Mouse (Mus musculus): ENCODE data around the gene Fam45a. TPM values are rescaled to one million over a fixed set of nuclear protein-coding genes. Genes with fewer than 3 reads are reported as not detected.
A peak's percentile ranks its signal among the peaks of the same experiment; 100 is the strongest.
"Not testable (repeated sequence)": the region's sequence is repeated elsewhere in the genome, so short reads cannot be mapped to it uniquely, and the experiment has no call there.

Gene Fam45a
- total and polyA plus RNA-seq, 2 experiments, result 6.4 to 23.9 TPM

DNA sequence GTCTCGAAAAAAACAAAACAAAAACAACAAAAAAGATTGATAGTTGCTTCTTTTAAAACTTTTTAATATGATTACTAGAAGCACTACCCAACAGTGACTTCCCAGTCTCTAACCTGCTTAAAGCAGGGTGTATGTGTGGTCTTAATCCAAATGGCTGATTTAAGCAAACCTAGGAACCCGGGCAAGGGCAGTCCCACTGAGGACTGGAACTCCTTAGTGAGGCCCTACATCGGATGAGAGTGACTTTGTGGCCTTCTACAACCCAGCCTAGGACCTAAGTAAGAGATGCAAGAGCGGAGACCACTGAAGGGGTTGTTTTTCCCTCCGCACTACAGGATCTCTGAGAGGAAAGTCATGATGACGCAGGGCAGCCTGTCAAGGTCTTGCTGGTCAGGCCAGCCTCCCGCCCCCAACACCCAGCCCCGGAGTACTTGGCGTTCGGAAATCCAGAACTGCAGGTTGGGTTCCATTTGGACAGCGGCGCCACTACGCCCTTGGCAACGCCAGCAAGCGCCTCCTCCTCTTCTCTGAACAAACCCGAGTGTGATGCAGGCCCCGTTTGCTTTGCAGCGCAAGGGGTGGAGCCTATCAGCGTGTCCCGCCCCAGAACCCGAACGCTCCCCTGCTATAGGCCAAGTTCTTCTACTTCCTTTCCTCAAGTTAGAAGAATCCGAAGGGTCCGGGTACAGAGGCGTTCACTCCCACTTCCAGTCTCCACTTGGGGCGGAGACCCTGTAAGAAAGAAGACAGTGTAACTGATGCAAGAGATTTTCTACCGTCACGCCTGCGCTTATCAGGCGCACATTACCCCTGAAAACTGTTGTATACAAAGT is 49.7 kb downstream of the Fam45a start, which contains the start of gene Sfxn4:
Gene Sfxn4, minus strand, starts transcription at position 612 of the 833 bp plus-strand sequence.
- WGBS, result 6% methylated on average over 30 of the region's 30 CpGs

DNA sequence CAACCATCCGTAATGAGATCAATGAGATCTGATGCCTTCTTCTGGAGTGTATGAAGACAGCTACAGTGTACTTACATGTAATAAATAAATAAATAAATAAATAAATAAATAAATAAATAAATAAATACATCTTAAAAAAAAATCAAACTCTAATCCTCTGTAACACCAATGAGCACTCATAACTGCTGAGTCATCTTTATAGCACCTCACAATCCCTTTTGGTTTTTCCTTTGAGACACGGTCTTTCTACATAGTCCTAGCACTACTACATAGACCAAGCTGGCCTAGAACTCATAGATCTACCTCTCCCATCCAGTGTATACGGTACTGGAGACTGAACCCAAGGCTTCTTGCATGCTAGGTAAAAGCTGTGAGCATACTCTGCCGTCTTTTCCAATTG is 54.8 kb downstream of the Fam45a start:
- H3K27me3 ChIP-seq (ENCODE audit: control insufficient read depth, insufficient read depth, low read length); H3K79me2 ChIP-seq (ENCODE audit: control insufficient read depth, insufficient read depth, low read length); H3K4me3 ChIP-seq (ENCODE audit: insufficient read depth, low read depth, low read length); H3K4me1 ChIP-seq (ENCODE audit: control insufficient read depth, insufficient read depth, low read length); H3K27ac ChIP-seq (replicated peaks; ENCODE audit: insufficient read depth, low read depth, low read length); H3K9ac ChIP-seq (ENCODE audit: low read depth, low read length); DNase-seq (ENCODE audit: extremely low read depth, low read depth, low spot score): not testable (repeated sequence)
- H3K36me3 ChIP-seq (ENCODE audit: control insufficient read depth, insufficient read depth, low read length), result peaks cover 49% of the 10 kb centered on the region
- WGBS, result 98% methylated on average over 4 of the region's 4 CpGs

More for the DNA sequence above, 49.7 kb downstream of the Fam45a start, which contains the start of gene Sfxn4:
- DNase-seq (ENCODE audit: extremely low read depth, low read depth, low spot score), result peak; percentile 83
- H3K4me1 ChIP-seq (ENCODE audit: control insufficient read depth, insufficient read depth, low read length), result no peaks in the 10 kb centered on the region; the same call in 1 of the 2 replicates
- TF ChIP-seq POLR2A (IDR thresholded peaks at IDR 0.05; ENCODE audit: extremely low read depth, insufficient read depth, low read length) (no peak), CTCF (IDR thresholded peaks at IDR 0.05; ENCODE audit: low read depth, low read length) (0 out of 2 replicates have a peak, but pooled peaks have one; percentile 8)
- H3K9ac ChIP-seq (ENCODE audit: low read depth, low read length), result peak within 1 kb of the TSS; percentile 72
- H3K4me3 ChIP-seq (ENCODE audit: insufficient read depth, low read depth, low read length), result peak within 1 kb of the TSS; percentile 53
- no peaks in the 10 kb centered on the region for H3K79me2 ChIP-seq (ENCODE audit: control insufficient read depth, insufficient read depth, low read length)
- peak within 1 kb of the TSS; percentile 55; the same call in 1 of the 2 replicates for H3K27ac ChIP-seq (replicated peaks; ENCODE audit: insufficient read depth, low read depth, low read length)
- H3K36me3 ChIP-seq (ENCODE audit: control insufficient read depth, insufficient read depth, low read length), result peaks cover 18% of the 10 kb centered on the region
- H3K27me3 ChIP-seq (ENCODE audit: control insufficient read depth, insufficient read depth, low read length), result no peaks in the 10 kb centered on the region

- Histone ChIP-seq H3K4me3 (ENCODE audit: insufficient read depth, low read depth, low read length) (no peak overlapping the region), H3K27ac (replicated peaks; ENCODE audit: insufficient read depth, low read depth, low read length) (no peak overlapping the region), H3K27me3 (ENCODE audit: control insufficient read depth, insufficient read depth, low read length) (no peaks in the 10 kb centered on the region), H3K9ac (ENCODE audit: low read depth, low read length) (no peak overlapping the region), H3K4me1 (ENCODE audit: control insufficient read depth, insufficient read depth, low read length) (peaks cover 7% of the 10 kb centered on the region), H3K36me3 (ENCODE audit: control insufficient read depth, insufficient read depth, low read length) (peaks cover 49% of the 10 kb centered on the region), H3K79me2 (ENCODE audit: control insufficient read depth, insufficient read depth, low read length) (no peaks in the 10 kb centered on the region; the same call in 1 of the 2 replicates)
- TF ChIP-seq CTCF (IDR thresholded peaks at IDR 0.05; ENCODE audit: low read depth, low read length), result no peak
- TF ChIP-seq POLR2A (IDR thresholded peaks at IDR 0.05; ENCODE audit: extremely low read depth, insufficient read depth, low read length), result no peak
- whole genome bisulfite sequencing, result 74% methylated on average over 1 of the region's 1 CpGs
- DNase-seq (ENCODE audit: extremely low read depth, low read depth, low spot score), result no peak
Observed at GRCm38 (mm10) chr19:60870489-60870888, 59.1 kb downstream of the Fam45a start.

DNA sequence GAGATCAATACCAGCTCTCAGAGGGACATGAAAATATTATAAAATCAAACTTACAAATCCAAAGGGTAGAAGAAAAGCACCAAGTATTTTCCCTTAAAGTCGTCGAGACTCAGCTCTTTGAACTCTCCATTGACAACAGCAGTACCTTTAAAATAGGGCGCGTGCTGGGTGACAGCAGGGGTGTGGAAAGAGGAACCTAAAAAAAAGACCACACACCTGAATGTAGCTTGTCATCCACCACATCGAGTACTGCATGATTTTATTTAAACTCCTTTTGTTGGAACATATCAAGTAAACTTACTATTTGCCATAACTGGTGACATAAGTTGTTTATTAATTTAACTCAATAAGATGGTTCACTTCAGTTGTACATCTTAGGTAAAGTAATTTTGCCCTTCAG is 60.0 kb downstream of the Fam45a start:
- 87% methylated on average over 5 of the region's 5 CpGs for WGBS
- no peak for DNase-seq (ENCODE audit: extremely low read depth, low read depth, low spot score)
- TF ChIP-seq CTCF (IDR thresholded peaks at IDR 0.05; ENCODE audit: low read depth, low read length) (no peak), POLR2A (IDR thresholded peaks at IDR 0.05; ENCODE audit: extremely low read depth, insufficient read depth, low read length) (no peak)
- no peaks in the 10 kb centered on the region for H3K27me3 ChIP-seq (ENCODE audit: control insufficient read depth, insufficient read depth, low read length)
- H3K4me3 ChIP-seq (ENCODE audit: insufficient read depth, low read depth, low read length), result no peak overlapping the region
- H3K9ac ChIP-seq (ENCODE audit: low read depth, low read length), result no peak overlapping the region
- H3K36me3 ChIP-seq (ENCODE audit: control insufficient read depth, insufficient read depth, low read length), result peaks cover 45% of the 10 kb centered on the region
- H3K27ac ChIP-seq (replicated peaks; ENCODE audit: insufficient read depth, low read depth, low read length), result no peak overlapping the region
- H3K79me2 ChIP-seq (ENCODE audit: control insufficient read depth, insufficient read depth, low read length), result no peaks in the 10 kb centered on the region; the same call in 1 of the 2 replicates
- H3K4me1 ChIP-seq (ENCODE audit: control insufficient read depth, insufficient read depth, low read length), result peaks cover 7% of the 10 kb centered on the region

DNA sequence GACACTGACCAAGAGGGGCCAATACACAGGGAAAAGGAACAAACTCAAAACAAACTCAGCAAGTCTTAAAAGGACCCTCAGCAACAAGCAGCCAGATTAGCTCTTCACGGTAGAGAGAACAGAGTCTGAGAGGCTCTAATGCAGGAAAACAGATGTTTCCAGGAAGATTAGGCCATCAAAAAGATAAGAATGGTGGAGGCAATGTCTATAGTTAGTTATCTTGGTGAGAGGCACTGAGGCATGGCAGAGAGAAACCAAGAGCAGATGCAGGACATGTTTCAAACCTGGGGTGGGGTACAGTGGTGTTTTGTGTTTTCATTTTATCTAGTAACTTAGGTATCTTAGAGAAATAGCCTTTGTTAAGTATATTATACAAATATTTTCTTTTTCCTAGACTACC is 60.9 kb downstream of the Fam45a start:
- Histone ChIP-seq H3K4me3 (ENCODE audit: insufficient read depth, low read depth, low read length) (no peak overlapping the region), H3K36me3 (ENCODE audit: control insufficient read depth, insufficient read depth, low read length) (peaks cover 41% of the 10 kb centered on the region), H3K9ac (ENCODE audit: low read depth, low read length) (no peak overlapping the region), H3K4me1 (ENCODE audit: control insufficient read depth, insufficient read depth, low read length) (peaks cover 7% of the 10 kb centered on the region), H3K27ac (replicated peaks; ENCODE audit: insufficient read depth, low read depth, low read length) (no peak overlapping the region), H3K27me3 (ENCODE audit: control insufficient read depth, insufficient read depth, low read length) (no peaks in the 10 kb centered on the region), H3K79me2 (ENCODE audit: control insufficient read depth, insufficient read depth, low read length) (no peaks in the 10 kb centered on the region; the same call in 1 of the 2 replicates)
- no peak for DNase-seq (ENCODE audit: extremely low read depth, low read depth, low spot score)
- WGBS, result 52% methylated on average over 1 of the region's 1 CpGs
- no peak for TF ChIP-seq CTCF (IDR thresholded peaks at IDR 0.05; ENCODE audit: low read depth, low read length)
- TF ChIP-seq POLR2A (IDR thresholded peaks at IDR 0.05; ENCODE audit: extremely low read depth, insufficient read depth, low read length), result no peak

DNA sequence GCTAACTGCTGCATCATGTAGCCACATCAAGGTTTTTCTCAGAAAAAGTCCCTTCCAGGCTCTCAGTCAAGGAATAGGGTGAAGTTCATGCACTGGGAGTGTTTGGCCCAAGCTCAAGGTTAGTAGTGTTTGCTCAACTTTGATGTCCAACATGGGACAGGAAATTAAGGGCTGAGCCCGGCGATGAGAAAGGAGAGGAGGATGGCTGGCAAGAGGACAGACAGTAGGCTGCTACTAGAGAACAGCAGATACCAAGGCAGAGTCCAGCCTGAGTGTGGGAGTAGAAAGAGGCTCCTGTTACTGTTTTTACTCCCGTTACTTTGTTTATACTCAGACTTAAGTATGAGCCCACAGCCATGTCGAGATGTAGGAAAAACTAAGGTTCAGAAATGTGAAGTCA is 62.1 kb downstream of the Fam45a start:
- under 1% methylated on average over 4 of the region's 4 CpGs for WGBS
- TF ChIP-seq CTCF (IDR thresholded peaks at IDR 0.05; ENCODE audit: low read depth, low read length) (no peak), POLR2A (IDR thresholded peaks at IDR 0.05; ENCODE audit: extremely low read depth, insufficient read depth, low read length) (no peak)
- H3K36me3 ChIP-seq (ENCODE audit: control insufficient read depth, insufficient read depth, low read length), result peaks cover 33% of the 10 kb centered on the region
- peaks cover 7% of the 10 kb centered on the region for H3K4me1 ChIP-seq (ENCODE audit: control insufficient read depth, insufficient read depth, low read length)
- H3K27me3 ChIP-seq (ENCODE audit: control insufficient read depth, insufficient read depth, low read length), result no peaks in the 10 kb centered on the region
- peak overlapping the region; percentile 73; the same call in 1 of the 2 replicates for H3K4me3 ChIP-seq (ENCODE audit: insufficient read depth, low read depth, low read length)
- H3K79me2 ChIP-seq (ENCODE audit: control insufficient read depth, insufficient read depth, low read length), result no peaks in the 10 kb centered on the region
- H3K27ac ChIP-seq (replicated peaks; ENCODE audit: insufficient read depth, low read depth, low read length), result peak overlapping the region; percentile 72
- DNase-seq (ENCODE audit: extremely low read depth, low read depth, low spot score), result peak; percentile 88
- peak overlapping the region; percentile 75 for H3K9ac ChIP-seq (ENCODE audit: low read depth, low read length)

Measured in liver, adult 2 months (tissue).